Mouse (Mus musculus) brown adipose tissue, adult 24 weeks (tissue): ENCODE data around the gene Map3k13. TPM values are rescaled to one million over a fixed set of nuclear protein-coding genes. Genes with fewer than 3 reads are reported as not detected.
"Not testable (repeated sequence)": the region's sequence is repeated elsewhere in the genome, so short reads cannot be mapped to it uniquely, and the experiment has no call there.

Source experiments
- H3K27ac ChIP-seq: fragments of 200-500 bp; replicated peaks from 2 replicates; pipeline ENCODE4 v1.5.1; 2012; ENCODE audit warnings: low read depth, mild to moderate bottlenecking, low read length
- H3K4me1 ChIP-seq: fragments of 200-500 bp; 2 replicates; pipeline ENCODE4 v1.6.1; 2012; ENCODE audit warnings: low read length, mixed read lengths; ENCODE audit not compliant: control insufficient read depth, insufficient read depth, insufficient read length
- H3K4me3 ChIP-seq: fragments of 200-500 bp; 2 replicates; pipeline ENCODE4 v1.5.1; 2012; ENCODE audit warnings: low read depth, mild to moderate bottlenecking, low read length, moderate library complexity; ENCODE audit not compliant: insufficient read depth
- polyA plus RNA-seq: library from polyadenylated mRNA; stranded (reverse); fragments of >200 nt; gene quantifications from 2 replicates; pipeline ENCODE4 v1.2.4, GENCODE M21; 2012; ENCODE audit not compliant: missing spikeins, insufficient read depth, insufficient read length

Gene Map3k13
- polyA plus RNA-seq, 1 experiment: 0.55 TPM

GRCm38 (mm10) chr16:21887601-21888000, 93.5 kb downstream of the Map3k13 start:
- no peaks in the 10 kb centered on the region for H3K4me1 ChIP-seq
- H3K4me3 ChIP-seq: no peak overlapping the region
- no peak overlapping the region for H3K27ac ChIP-seq

- no peak overlapping the region for H3K27ac ChIP-seq
- no peak overlapping the region for H3K4me3 ChIP-seq
- H3K4me1 ChIP-seq: no peaks in the 10 kb centered on the region
Observed at GRCm38 (mm10) chr16:21893890-21894289, 99.7 kb downstream of the Map3k13 start.

GRCm38 (mm10) chr16:21901286-21901685, 107.1 kb downstream of the Map3k13 start:
- H3K4me3 ChIP-seq: no peak overlapping the region
- no peaks in the 10 kb centered on the region for H3K4me1 ChIP-seq
- H3K27ac ChIP-seq: no peak overlapping the region

GRCm38 (mm10) chr16:21904636-21905035, 110.5 kb downstream of the Map3k13 start:
- Histone ChIP-seq H3K4me1 (peaks cover 2% of the 10 kb centered on the region; the same call in 1 of the 2 replicates), H3K27ac (no peak overlapping the region), H3K4me3 (no peak overlapping the region)

GRCm38 (mm10) chr16:21905996-21906395, 111.8 kb downstream of the Map3k13 start:
- peaks cover 2% of the 10 kb centered on the region; the same call in 1 of the 2 replicates for H3K4me1 ChIP-seq
- no peak overlapping the region for H3K4me3 ChIP-seq
- no peak overlapping the region for H3K27ac ChIP-seq

- no peak overlapping the region for H3K27ac ChIP-seq
- peaks cover 2% of the 10 kb centered on the region; the same call in 1 of the 2 replicates for H3K4me1 ChIP-seq
- H3K4me3 ChIP-seq: no peak overlapping the region
Observed at GRCm38 (mm10) chr16:21906902-21907301, 112.8 kb downstream of the Map3k13 start.

GRCm38 (mm10) chr16:21908906-21909305, 114.8 kb downstream of the Map3k13 start:
- H3K4me3 ChIP-seq, H3K27ac ChIP-seq, H3K4me1 ChIP-seq: not testable (repeated sequence)

GRCm38 (mm10) chr16:21913347-21913746, 119.2 kb downstream of the Map3k13 start:
- H3K27ac ChIP-seq: no peak overlapping the region
- no peak overlapping the region for H3K4me3 ChIP-seq
- H3K4me1 ChIP-seq: no peaks in the 10 kb centered on the region

GRCm38 (mm10) chr16:21916681-21917080, 122.5 kb downstream of the Map3k13 start:
- Histone ChIP-seq H3K27ac (no peak overlapping the region), H3K4me1 (no peaks in the 10 kb centered on the region), H3K4me3 (no peak overlapping the region)

- H3K4me3 ChIP-seq: no peak overlapping the region
- H3K27ac ChIP-seq: no peak overlapping the region
- H3K4me1 ChIP-seq: no peaks in the 10 kb centered on the region
Observed at GRCm38 (mm10) chr16:21928471-21928870, 134.3 kb downstream of the Map3k13 start.

GRCm38 (mm10) chr16:21946761-21947715, 152.9 kb downstream of the Map3k13 start, which contains the start of gene Tmem41a:
Gene Tmem41a (minus strand): TSS chr16:21947552.
- H3K27ac ChIP-seq: 0 out of 2 replicates have a peak within 1 kb of the TSS, but pooled peaks have one; percentile 10
- peak within 1 kb of the TSS; percentile 81 for H3K4me3 ChIP-seq
- peaks cover 3% of the 10 kb centered on the region; the same call in 1 of the 2 replicates for H3K4me1 ChIP-seq

- Histone ChIP-seq H3K4me1 (no peaks in the 10 kb centered on the region), H3K4me3 (peak overlapping the region; percentile 40; the same call in 1 of the 2 replicates), H3K27ac (peak overlapping the region; percentile 92)
Observed at GRCm38 (mm10) chr16:21955591-21955990, 161.4 kb downstream of the Map3k13 start.

GRCm38 (mm10) chr16:21965576-21965975, 171.4 kb downstream of the Map3k13 start:
- H3K27ac ChIP-seq: no peak overlapping the region
- no peak overlapping the region for H3K4me3 ChIP-seq
- no peaks in the 10 kb centered on the region for H3K4me1 ChIP-seq

GRCm38 (mm10) chr16:21969874-21970273, 175.7 kb downstream of the Map3k13 start:
- no peaks in the 10 kb centered on the region for H3K4me1 ChIP-seq
- H3K27ac ChIP-seq: no peak overlapping the region
- H3K4me3 ChIP-seq: no peak overlapping the region

- Histone ChIP-seq H3K4me3 (no peak overlapping the region), H3K4me1 (no peaks in the 10 kb centered on the region), H3K27ac (no peak overlapping the region)
Observed at GRCm38 (mm10) chr16:21970536-21970935, 176.4 kb downstream of the Map3k13 start.

- no peaks in the 10 kb centered on the region for H3K4me1 ChIP-seq
- H3K27ac ChIP-seq: no peak overlapping the region
- no peak overlapping the region for H3K4me3 ChIP-seq
Observed at GRCm38 (mm10) chr16:21971446-21971845, 177.3 kb downstream of the Map3k13 start.
